Mouse (Mus musculus) mature B cell (primary cell): ENCODE data around the gene Pacrg.

Experiments used
- in situ Hi-C: fragments of 300-500 bp; cut with MboI; formaldehyde crosslinking; loops from 2 replicates; pipeline ENCODE4 v1.14.3; 2019

Pacrg gene

DNA sequence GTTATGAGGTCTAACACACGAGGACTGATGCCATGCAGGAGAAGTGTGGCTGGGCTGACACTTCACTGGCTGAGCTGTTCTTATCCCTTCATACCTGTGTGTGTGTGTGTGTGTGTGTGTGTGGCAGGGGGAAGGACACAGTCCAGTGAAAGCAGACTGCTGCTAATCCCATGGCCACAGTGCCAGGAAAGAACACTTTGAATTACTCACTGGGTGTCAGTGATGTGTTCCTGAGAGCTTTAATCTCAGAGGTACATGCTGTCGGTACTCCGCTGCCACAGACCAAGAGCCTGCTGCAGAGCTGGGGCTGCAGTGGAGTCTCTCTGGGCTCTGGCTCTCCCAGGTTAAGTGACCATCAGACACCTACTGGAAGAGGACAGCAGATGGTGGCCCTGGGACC, 290.3 kb downstream of the Pacrg start:
- in situ Hi-C loops, result no loop called here

DNA sequence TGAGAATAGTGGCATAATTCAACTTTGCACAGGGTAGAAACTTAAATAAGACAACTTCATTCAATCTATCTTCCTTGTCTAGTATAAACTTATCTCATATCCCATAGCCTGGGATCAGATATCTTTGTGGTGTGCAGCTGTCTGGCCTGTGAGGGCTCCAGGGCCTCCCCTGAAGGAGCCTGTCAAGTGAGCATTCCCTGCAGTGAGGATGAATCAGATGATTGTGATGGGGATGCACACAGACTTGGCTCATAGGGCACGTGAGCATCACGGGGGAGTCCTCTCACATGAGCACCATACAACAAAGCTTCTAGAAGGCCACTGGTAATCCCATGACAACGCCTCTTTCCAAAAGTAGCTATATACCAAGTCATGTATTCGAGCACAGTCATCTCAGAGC, 291.1 kb downstream of the Pacrg start:
- in situ Hi-C loops, result no loop called here

DNA sequence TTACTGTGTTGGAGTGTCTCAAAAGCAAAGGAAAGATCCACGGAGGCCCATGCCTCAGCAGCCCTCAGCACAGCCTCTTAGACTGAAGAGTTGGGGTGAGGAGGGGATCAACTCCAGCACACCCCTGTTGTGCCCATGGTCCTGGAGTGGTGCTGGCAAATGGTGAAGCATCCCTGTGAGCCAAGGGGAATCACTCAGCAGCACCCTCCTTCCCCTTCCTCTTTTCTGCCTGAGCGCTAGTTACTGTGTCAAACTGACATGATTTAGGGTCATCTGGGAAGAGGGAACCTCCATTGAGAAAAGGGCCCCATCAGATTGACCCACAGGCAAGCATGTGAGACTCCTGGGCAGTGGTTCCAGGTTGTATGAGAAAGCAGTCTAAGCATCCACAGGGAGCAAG, 299.3 kb downstream of the Pacrg start:
- in situ Hi-C loops, result no loop called here

DNA sequence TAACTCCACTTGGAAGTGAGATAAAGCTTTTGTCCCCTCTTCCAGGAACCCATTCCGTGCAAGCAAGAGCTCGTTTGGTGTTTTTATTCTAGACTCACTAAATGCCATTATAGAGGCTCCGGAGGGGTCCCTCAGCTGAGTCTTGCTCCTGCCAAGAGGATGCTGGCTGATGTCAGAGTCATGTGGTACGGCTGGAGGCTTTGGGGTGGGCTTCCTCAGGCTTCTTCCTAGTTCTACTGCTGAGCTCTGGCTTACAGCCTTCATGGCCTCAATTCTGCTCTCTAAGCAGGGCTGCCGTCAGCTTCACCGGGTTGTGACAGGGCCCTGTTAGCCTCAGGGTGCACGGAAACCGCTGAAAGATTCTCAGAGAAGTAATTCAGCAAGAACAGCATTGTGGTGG, 305.9 kb downstream of the Pacrg start:
- in situ Hi-C loops, result no loop called here

DNA sequence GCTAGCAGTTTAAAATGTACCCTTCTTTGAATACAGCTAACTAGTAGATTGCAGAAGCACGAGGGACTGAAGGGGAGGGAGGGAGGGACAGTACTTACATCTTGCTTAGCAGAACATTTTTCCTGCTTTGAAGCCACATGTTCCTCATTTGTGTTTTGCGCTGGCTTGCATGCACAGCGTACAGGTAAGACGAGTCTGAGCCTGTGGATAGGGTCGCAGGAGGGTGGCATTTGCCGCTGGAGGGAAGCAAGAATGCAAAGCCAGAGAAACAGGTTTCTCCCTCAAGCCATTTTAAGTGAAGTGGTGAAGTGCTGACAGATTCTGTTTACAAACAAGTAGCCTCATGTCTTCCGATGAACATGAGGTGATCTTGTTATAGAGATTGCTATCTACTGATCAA, 306.6 kb downstream of the Pacrg start:
- in situ Hi-C loops, result no loop called here

DNA sequence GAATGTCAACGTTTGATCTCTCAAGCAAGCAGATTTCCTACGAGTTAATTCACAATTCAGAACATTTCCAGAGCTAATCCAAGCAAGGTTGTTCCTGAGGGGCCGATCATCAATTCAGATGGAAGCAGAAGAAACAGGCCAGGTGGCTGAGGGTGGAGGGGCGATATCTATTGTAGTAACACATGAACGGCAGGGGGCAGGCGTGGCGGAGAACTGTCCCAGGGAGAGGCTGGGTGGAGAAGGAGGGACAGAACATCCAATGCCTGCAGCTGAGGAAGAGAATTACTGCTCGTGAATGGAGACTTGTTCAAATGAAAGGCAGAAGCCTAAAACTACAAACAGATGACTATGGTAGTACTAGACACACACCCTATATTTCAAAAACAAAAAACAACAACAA, 309.1 kb downstream of the Pacrg start:
- in situ Hi-C loops, result no loop called here

DNA sequence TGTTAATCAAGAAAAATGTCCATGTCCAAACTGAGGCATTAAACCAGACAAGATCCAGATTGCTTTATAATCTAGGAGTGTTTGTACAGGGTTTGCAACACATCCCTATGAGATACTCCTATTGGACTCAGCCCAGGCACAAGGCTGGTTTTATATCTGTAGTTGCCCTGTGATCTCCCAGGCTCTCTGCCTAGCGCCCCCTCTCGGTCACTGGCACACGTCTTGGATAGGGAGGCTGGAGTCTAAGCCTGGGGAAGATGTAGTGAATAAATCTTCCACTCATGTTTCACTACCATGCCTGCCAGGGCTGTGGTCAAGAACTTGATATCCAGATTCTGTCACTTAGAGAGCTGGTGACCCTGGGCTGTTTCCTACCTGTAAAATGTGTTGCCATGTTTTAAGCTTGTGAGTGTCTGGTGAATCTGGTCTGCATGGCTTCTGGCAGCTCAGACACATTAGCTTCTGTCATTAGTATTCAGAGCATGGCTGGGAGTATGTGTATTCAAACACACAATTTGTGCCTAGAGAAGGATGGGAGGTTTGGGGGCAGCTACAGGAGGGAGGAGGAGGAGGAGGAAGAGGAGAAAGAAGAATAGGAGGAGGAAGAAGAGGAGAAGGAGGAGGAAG, 310.7 kb downstream of the Pacrg start:
- in situ Hi-C loops, result no loop called here

DNA sequence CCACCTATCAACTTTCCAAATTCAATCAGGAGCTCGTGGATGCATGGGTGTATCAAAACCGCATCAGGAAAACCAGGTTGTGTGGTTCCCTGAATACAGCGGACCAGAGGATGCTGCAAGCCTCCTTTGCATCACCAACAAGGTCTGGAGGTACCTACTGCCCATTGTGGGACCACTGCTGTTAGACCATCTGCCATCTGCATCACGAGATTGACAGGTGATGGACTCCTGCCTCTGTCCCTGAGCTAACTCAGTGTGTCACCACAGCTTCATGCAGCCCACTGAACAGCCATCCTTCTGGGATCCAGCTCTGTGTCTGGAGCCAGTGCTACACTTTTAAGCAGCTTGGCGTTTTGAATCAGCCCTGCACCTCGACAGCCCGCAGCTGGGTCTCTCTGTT, 318.8 kb downstream of the Pacrg start:
- in situ Hi-C loops, result no loop called here

DNA sequence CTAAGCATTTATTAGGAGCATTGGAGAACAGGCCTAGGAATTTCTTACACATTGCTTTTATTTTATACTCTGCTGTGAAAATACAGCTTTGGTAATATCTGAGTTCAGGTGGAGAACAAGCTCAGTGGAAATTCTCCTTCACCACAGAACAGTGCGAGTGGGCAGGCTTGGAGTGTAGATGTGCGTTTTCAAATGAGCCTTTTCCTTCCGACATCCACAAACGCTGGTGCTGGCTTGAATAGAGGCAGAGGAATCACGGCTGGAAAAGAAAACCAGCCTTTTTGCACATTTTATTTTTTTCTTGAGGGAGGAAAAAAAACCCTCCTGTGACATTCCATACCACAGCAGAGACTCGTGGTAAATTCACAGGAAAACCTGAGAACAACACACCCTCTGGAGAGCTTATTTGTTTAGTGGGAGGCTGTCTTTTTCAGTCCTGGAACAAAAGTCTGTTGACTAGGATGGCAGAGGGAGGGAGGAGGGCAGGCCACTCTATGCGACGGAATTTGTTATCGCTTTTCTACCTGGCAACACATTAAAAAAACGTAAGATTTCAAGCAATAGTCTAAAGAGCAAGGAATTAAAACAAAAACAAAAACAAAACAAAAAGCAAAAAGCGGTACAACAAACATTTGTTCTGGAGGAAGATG, 320.5 kb downstream of the Pacrg start:
- in situ Hi-C loops, result no loop called here

DNA sequence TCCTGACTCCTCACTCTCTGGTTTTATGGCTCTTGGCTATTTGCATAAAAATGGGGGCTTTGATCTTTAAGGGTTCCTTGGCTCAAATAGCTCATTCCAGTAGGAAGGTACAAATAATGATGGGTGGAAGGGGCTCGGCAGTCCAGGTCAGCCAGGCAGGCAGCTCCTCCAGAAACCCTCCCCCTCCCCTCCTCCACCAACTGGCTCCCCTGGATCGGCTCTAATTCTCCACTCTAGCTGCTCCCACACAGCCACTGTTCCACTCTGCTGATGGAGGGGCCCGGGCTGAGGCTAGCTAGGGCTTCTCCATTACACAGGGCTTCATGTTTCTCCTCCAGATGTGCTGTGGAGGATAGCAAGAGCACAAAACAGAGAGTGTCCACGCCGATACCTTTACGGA, 325.3 kb downstream of the Pacrg start:
- in situ Hi-C loops, result no loop called here

DNA sequence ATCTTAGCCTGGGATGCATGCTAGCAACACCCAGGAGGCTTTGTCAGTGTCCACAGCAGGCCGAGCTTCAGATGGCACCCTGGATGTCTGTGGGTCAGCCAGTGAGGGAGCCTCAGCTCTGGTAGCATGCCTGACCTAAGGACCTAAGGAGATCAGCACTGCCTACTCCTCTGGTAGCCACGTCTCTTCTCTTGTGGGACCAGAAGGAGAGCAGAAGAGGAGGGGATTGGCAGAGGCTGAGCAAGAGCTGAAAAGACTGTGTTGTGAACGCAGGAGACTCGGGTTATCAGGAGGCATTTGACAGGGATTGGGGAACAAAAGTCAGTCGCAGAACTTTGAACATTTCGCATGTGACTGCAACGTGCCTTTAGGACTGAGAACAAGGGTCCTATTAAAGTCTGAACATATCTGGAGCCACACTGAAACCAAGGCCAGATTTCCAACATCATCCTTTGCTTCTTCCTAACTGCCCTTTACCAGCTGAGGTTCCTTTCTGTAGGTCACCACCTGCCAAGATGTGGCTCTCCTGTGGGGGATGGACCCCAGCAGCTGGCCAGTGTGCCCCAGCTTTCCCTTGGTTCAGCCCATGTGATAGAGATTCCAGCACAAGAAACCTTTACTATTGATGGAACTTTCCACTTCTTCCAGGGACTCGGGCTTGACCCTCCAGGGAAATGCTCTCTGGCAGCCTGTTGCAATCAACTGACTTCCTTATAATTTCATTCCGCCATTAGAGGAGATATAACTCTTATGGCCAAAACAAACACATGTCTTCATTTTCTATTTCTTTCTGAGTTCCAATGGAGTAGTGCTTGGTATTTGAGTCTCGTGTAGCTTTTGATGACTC, 329.0 kb downstream of the Pacrg start:
- in situ Hi-C loops, result no loop called here

DNA sequence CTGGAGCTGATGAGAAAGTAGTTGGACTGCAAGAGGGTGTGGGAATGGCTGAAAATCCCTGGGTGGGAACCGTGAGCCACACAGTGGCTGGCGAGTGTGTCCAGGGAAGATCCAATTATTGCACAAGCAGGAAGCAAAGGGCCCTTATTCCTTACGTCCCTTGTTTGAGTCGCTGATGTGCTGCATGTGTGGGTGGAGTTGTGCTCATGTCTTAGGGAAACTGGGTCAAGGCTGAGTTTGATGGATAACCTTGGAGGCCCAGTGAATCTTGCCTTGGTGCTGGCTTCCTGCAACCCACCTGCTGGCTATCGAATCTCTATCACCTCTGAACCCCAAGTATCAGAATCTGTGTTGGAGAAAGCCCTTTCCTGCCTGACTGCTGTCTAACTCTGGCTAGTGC, 329.6 kb downstream of the Pacrg start:
- in situ Hi-C loops, result no loop called here

DNA sequence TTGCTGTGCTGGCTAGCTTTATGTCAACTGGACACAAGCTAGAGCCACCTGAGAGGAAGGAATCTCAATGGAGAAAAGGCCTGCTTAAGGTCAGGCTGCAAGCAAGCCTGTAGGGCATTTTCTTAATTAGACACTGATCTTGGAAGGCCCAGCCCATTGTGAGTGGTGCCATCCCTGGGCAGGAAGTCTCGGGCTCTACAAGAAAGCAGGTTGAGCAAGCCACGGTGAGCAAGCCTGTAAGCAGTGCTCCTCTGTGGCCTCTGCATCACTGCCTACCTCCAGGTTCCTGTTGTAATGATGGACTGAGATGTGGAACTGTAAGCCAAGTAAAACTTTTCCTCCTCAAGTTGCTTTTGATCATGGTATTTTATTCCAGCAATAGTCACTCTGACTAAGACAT, 332.0 kb downstream of the Pacrg start:
- in situ Hi-C loops, result no loop called here

DNA sequence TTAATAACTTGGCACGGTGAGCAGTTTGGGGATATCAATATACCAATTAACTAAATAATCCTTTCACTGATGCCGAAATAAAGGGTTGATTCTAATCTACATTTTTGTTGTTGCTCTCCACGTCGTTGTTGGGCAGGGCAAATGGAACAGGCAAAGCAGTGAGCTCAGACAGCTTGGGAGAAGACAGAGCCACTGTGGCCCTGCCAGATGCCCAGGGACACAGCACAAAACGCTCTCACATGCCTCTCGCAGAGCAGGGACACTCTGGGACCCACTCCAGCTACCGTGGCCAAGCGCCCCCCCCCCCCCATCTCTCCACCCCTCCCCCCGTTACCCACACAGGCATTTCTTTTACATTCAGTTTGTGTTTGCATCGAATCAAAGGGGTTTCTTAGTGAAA, 332.6 kb downstream of the Pacrg start:
- in situ Hi-C loops, result no loop called here

DNA sequence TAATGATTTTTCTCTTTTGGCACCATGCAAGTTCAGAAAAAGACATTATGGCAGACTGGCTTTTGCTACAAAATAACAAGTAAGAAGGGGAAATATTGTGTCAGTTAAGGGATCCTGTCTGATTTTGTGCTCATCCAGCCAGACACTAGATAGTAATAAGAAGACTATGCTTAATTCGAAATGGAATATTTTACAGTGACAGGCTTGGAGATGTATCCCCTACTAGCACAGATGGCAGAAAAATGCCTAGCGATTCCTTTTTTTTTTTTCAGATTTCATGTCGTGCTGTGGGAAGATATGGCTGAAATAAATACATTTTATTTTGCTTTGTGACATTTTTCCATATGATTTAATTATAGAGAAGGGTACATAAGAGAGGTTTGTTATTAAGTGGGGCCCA, 333.2 kb downstream of the Pacrg start:
- in situ Hi-C loops, result no loop called here

DNA sequence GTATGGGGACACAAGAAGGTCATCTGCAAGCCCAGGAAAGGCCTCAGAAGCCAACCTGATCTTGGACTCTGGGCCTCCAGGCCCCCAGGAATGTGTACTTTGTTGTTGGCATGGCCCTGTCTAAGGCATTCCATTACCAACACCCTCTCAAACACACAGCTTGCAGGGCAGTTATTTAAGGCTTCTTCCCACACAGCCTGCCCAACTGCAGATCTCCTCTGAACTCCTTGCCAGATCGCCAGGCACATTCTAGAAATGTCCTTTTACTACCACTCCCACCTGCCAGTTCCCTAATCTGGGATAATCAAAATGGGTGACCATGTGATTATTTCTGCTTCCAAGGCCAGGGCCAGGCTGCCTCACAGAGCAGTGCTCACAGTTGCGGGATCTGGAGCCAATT, 338.7 kb downstream of the Pacrg start:
- in situ Hi-C loops, result no loop called here

DNA sequence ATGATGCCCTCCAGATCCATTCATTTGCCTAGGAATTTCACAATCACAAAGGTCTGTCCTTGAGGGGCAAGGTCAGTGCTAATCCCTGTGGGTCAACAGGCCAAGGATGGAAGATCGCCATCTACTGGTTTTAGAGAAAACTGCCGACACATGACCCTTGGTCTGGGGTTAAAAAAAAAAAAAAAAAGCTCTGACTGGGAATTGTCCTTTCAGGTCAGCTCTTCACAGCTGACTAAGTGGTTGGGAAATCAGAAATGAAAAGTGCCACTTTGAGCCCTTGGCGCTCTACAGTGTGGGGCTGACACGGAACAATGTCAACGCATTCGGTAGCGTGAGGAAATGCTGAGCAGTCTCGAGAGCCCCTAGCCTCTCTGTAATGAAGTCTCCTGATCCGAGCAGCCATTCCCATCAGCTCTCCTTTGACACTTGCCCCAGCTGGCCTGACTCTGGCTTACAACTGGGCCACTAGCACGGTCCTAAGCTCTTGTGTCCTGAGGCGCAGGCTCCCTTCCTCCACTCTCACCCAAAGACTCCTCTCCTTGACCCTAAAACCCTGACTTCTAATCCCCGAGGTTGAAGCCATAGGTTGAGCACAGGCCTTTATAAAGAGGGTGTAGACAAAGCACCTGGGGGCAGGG, 339.2 kb downstream of the Pacrg start:
- in situ Hi-C loops, result no loop called here

DNA sequence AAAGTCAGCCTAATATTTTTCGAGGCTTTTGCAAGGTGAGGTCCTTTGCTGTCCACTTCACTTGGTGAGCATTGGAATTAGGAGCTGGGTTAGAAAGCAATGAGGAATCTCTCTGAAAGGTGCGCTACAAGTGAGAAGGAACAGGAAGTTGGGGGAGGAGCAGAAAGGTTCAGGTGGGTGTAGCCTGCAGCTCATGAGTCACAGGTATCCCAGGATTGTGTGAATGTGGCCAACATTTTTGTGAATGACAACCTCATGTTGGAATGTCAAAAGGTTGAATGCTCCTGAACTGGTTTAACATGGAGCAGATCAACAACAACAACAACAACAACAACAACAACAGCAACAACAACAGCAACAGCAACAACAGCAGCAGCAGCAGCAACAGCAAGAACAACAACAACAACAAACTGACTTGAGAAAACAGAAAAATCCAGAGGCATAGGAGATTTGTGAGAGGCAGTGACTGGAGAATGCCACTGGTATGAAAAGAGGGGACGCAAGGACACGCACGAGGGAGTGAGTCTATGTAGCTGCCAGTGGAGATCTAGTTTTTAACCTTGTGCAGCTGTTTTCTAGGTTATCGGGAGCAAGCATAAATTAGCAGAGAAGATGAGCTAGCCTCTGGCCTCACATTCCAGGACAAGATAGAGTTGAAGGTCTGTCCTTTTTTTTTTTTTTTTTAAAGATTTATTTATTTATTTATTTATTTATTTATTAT, 341.0 kb downstream of the Pacrg start:
- in situ Hi-C loops, result no loop called here

DNA sequence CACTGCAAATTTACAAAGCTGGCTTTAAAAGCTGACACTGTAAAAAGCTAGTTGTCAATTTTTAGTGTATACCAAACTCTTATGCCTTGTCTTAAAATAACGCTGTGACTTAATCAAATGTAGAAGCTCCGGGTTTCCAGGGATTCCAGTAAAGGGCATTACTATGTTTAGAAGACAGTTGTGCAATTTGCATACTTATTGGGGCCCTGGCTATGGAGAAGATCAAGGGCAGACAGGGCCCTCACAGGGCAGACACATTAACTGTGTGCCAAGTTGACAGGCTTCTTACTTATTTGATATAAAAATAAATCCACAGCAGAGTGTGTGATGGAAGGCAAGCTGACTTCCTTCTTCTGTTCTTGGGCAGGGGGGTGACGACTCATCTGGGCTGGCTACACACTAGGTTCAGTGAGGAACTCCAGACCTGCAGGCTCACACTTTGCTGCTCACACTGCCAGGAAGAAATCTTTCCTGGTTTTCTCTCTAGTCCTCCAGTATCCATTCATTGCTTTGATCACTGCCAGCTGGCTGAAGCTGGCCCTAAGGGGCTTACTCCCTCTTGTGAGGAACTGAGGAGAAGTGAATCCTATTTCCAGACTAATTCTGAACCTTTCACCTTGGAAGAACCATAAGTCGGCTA, 342.2 kb downstream of the Pacrg start:
- in situ Hi-C loops, result no loop called here

DNA sequence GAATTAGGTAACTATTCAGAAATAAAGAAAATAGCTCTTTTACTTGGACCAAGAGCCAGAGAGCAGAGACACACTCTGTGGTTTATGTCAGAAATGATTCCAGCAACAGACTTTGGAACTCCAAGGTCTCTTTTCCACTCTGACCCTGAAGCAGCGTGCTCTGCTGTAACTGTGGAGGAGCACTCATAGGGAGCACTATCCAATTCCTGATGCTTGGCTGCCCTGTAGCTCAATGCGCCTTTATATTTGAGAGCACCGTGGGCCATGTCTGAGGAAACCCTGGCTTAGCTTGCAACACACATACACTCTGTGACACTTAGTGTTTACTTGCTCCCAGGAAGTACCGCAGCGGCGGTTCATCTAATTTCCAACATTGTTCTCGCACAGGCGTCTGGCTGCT, 344.0 kb downstream of the Pacrg start:
- in situ Hi-C loops, result no loop called here

DNA sequence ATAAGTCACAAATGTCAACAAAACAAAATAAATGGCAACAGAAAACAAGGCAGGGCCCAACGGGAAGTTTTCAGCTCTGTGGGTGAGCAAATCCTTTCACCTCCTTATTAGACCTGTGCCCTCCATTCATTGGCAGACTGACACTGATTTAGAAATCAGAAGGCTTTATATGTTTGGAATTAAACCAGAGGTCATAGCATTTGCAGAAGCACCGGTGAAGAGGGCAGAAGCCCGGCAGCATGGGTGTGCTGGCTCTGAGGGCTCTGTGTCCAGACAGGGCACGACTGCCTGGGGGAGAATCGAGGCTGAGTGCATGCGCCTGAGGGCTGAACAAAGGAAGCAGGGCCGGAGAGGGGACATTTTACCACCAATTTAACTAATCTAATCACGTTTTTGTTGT, 344.5 kb downstream of the Pacrg start:
- in situ Hi-C loops, result no loop called here

DNA sequence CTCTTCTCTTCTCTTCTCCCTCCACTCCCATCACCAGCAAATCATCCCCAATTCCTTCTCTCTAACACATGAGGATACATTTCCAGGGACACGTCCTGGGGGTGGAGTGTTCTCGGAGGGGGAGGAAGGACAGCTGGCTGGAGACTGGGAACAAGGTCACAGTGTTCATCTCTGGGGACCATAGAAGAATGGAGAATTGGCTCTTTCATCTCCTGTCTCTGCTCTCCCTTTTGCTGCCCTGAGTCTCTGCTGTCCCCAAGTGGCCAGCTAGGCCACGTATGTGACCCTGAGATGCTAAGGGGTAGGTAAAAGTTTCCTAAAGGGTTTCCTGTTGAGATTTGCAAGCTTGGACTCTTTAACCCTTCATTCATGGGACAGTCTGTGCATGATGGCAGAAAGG, 347.0 kb downstream of the Pacrg start:
- in situ Hi-C loops, result no loop called here
